Mouse (Mus musculus) hindbrain, embryonic 16.5 days (tissue): ENCODE measurements around the gene Dnajc27. TPM values are rescaled to one million over a fixed set of nuclear protein-coding genes. Genes with fewer than 3 reads are reported as not detected.

Experiments used
- polyA plus RNA-seq: library from polyadenylated mRNA; unstranded; fragments of >200 nt; fragmentation: Nextera tagmentation; extraction: Ambion mirVana; gene quantifications from 2 replicates; pipeline ENCODE4 v1.2.1, GENCODE M21; 2015

Dnajc27 gene
- polyA plus RNA-seq, 1 experiment from 2014 or later = 24.3 TPM

Other genes with a start within 250 kb of the Dnajc27 start
- gene Pomc, start 127.6 kb upstream of the Dnajc27 start, polyA plus RNA-seq = 3.4 and 3.9 TPM in 2 replicates
- 34.2 and 39.0 TPM in 2 replicates for gene Efr3b, start 43.7 kb upstream of the Dnajc27 start, polyA plus RNA-seq
- gene Adcy3, start 50.5 kb downstream of the Dnajc27 start, polyA plus RNA-seq = 15.7 and 16.0 TPM in 2 replicates
- 7.4 and 7.6 TPM in 2 replicates for gene Ptrhd1, start 151.4 kb downstream of the Dnajc27 start, polyA plus RNA-seq
- 7.3 and 8.4 TPM in 2 replicates for gene Cenpo, start 151.7 kb downstream of the Dnajc27 start, polyA plus RNA-seq